Mouse (Mus musculus) heart, embryonic 14.5 days (tissue): ENCODE measurements around the gene Traf4. TPM values are rescaled to one million over a fixed set of nuclear protein-coding genes. Genes with fewer than 3 reads are reported as not detected.

Experiments
- ATAC-seq: fragments of 200-750 bp; cut with Nextera tagmentation; 2 replicates; pipeline ENCODE4 v1.8.0; 2017; ENCODE audit warnings: low read depth, moderate TSS enrichment; ENCODE audit not compliant: insufficient number of reproducible peaks, insufficient read depth, low FRiP score
- H3K27ac ChIP-seq, 2 experiments: fragments of 200-500 bp in 1 of 2; fragments of 300-500 bp in 1 of 2; sonication (generic) in 1 of 2; replicated peaks in 1 of 2; 2 replicates each; pipeline ENCODE4 v1.5.1; 2012 to 2014; ENCODE audit warnings: low read depth in 2 of 2, low read length in 2 of 2, control low read depth in 1 of 2, mild to moderate bottlenecking in 1 of 2, mixed read lengths in 1 of 2; ENCODE audit not compliant: control insufficient read depth in 1 of 2, insufficient read depth in 1 of 2
- H3K27me3 ChIP-seq: fragments of 300-500 bp; sonication (generic); 2 replicates; pipeline ENCODE4 v1.6.1; 2014; ENCODE audit warnings: mild to moderate bottlenecking, low read length, control low read depth; ENCODE audit not compliant: control insufficient read depth, insufficient read depth
- H3K36me3 ChIP-seq: fragments of 300-500 bp; sonication (generic); 2 replicates; pipeline ENCODE4 v1.6.1; 2014; ENCODE audit warnings: mild to moderate bottlenecking, control low read depth, low read length, mixed read lengths; ENCODE audit not compliant: control insufficient read depth, insufficient read depth
- H3K4me1 ChIP-seq, 2 experiments: fragments of 200-500 bp in 1 of 2; fragments of 300-500 bp in 1 of 2; sonication (generic) in 1 of 2; 2 replicates each; pipeline ENCODE4 v1.6.1; 2012 to 2014; ENCODE audit warnings: low read length in 2 of 2, control low read depth in 1 of 2, mixed read lengths in 1 of 2; ENCODE audit not compliant: control insufficient read depth in 2 of 2, insufficient read depth in 2 of 2
- H3K4me2 ChIP-seq: fragments of 300-500 bp; sonication (generic); 2 replicates; pipeline ENCODE4 v1.6.1; 2014; ENCODE audit warnings: mild to moderate bottlenecking, low read length
- H3K4me3 ChIP-seq, 2 experiments: fragments of 200-500 bp in 1 of 2; fragments of 300-500 bp in 1 of 2; sonication (generic) in 1 of 2; 2 replicates each; pipeline ENCODE4 v1.5.1; 2012 to 2014; ENCODE audit warnings: low read length in 2 of 2, mild to moderate bottlenecking in 2 of 2, control low read depth in 1 of 2, low read depth in 1 of 2, moderate library complexity in 1 of 2; ENCODE audit not compliant: control insufficient read depth in 1 of 2, insufficient read depth in 1 of 2
- H3K9ac ChIP-seq: fragments of 300-500 bp; sonication (generic); 2 replicates; pipeline ENCODE4 v1.6.1; 2014; ENCODE audit warnings: mild to moderate bottlenecking, low read length
- H3K9me3 ChIP-seq: fragments of 300-500 bp; sonication (generic); 2 replicates; pipeline ENCODE4 v1.6.1; 2016; ENCODE audit warnings: low read length, control low read depth; ENCODE audit not compliant: control insufficient read depth
- WGBS: fragments of 180-500 bp; shearing (Covaris S2); extraction: QIAGEN DNeasy Blood & Tissue Kit; methylation state at CpG from one replicate; pipeline ENCODE4 v1.1.7; 2014; 5-methylcytosine and 5-hydroxymethylcytosine counted together
- polyA plus RNA-seq: library from polyadenylated mRNA; unstranded; fragments of >200 nt; fragmentation: Nextera tagmentation; extraction: Ambion mirVana; gene quantifications from 2 replicates; pipeline ENCODE4 v1.2.1, GENCODE M21; 2014

The Traf4 gene
- polyA plus RNA-seq, 1 experiment from 2014 or later: 25.6 TPM

GRCm38 (mm10) chr11:78155674-78156073 lies 9.7 kb downstream of the Traf4 start:
- Histone ChIP-seq H3K27ac (no peak overlapping the region), H3K4me1 (peaks cover 0 to 8% of the 10 kb centered on the region in 2 experiments; a peak in 2 of 4 replicates), H3K4me2 (no peak overlapping the region), H3K9me3 (no peaks in the 10 kb centered on the region), H3K4me3 (no peak overlapping the region), H3K9ac (no peak overlapping the region), H3K27me3 (no peaks in the 10 kb centered on the region), H3K36me3 (peaks cover 98% of the 10 kb centered on the region)
- 84% methylated on average over 5 of the region's 5 CpGs for WGBS
- ATAC-seq: no peak

- ATAC-seq: no peak
- H3K27ac ChIP-seq: no peak overlapping the region
- H3K27me3 ChIP-seq: no peaks in the 10 kb centered on the region
- no peaks in the 10 kb centered on the region for H3K9me3 ChIP-seq
- peaks cover 97% of the 10 kb centered on the region for H3K36me3 ChIP-seq
- no peak overlapping the region for H3K9ac ChIP-seq
- H3K4me1 ChIP-seq: peaks cover 0 to 8% of the 10 kb centered on the region in 2 experiments; a peak in 2 of 4 replicates
- 87% methylated on average over 13 of the region's 13 CpGs for WGBS
- no peak overlapping the region for H3K4me2 ChIP-seq
- no peak overlapping the region for H3K4me3 ChIP-seq
Measured at GRCm38 (mm10) chr11:78153778-78154177, 11.6 kb downstream of the Traf4 start.

GRCm38 (mm10) chr11:78152299-78153231 lies 12.8 kb downstream of the Traf4 start:
- peaks cover 97% of the 10 kb centered on the region for H3K36me3 ChIP-seq
- no peak for ATAC-seq
- no peaks in the 10 kb centered on the region for H3K27me3 ChIP-seq
- H3K9ac ChIP-seq: no peak overlapping the region
- H3K4me2 ChIP-seq: no peak overlapping the region
- peaks cover 0 to 8% of the 10 kb centered on the region in 2 experiments; a peak in 2 of 4 replicates for H3K4me1 ChIP-seq
- no peak overlapping the region for H3K4me3 ChIP-seq
- H3K27ac ChIP-seq: peak overlapping the region; percentile 12 to 53; a peak in 2 of 4 replicates
- WGBS: 71% methylated on average over 9 of the region's 9 CpGs
- no peaks in the 10 kb centered on the region for H3K9me3 ChIP-seq

- WGBS: 29% methylated on average over 1 of the region's 1 CpGs
Measured at GRCm38 (mm10) chr11:78151161-78151560, 14.2 kb downstream of the Traf4 start.

GRCm38 (mm10) chr11:78146707-78147543 lies 18.5 kb downstream of the Traf4 start:
- Histone ChIP-seq H3K4me1 (peaks cover 0 to under 1% of the 10 kb centered on the region in 2 experiments; a peak in 1 of 4 replicates), H3K9ac (no peak overlapping the region), H3K9me3 (no peaks in the 10 kb centered on the region), H3K27me3 (no peaks in the 10 kb centered on the region), H3K27ac (no peak overlapping the region), H3K4me2 (no peak overlapping the region), H3K4me3 (no peak overlapping the region), H3K36me3 (peaks cover 87% of the 10 kb centered on the region)
- WGBS: 92% methylated on average over 6 of the region's 6 CpGs
- no peak for ATAC-seq

More at GRCm38 (mm10) chr11:78151161-78151560, 14.2 kb downstream of the Traf4 start:
- Histone ChIP-seq H3K9me3 (no peaks in the 10 kb centered on the region), H3K4me1 (peaks cover 0 to 8% of the 10 kb centered on the region in 2 experiments; a peak in 2 of 4 replicates), H3K27me3 (no peaks in the 10 kb centered on the region), H3K9ac (no peak overlapping the region), H3K27ac (no peak overlapping the region), H3K4me2 (no peak overlapping the region), H3K36me3 (peaks cover 95% of the 10 kb centered on the region), H3K4me3 (no peak overlapping the region)
- ATAC-seq: no peak

GRCm38 (mm10) chr11:78146168-78146567 lies 19.2 kb downstream of the Traf4 start:
- no peak overlapping the region for H3K4me2 ChIP-seq
- H3K27ac ChIP-seq: no peak overlapping the region
- ATAC-seq: no peak
- H3K36me3 ChIP-seq: peaks cover 80% of the 10 kb centered on the region
- H3K4me3 ChIP-seq: no peak overlapping the region
- H3K9me3 ChIP-seq: no peaks in the 10 kb centered on the region
- 93% methylated on average over 5 of the region's 5 CpGs for WGBS
- peaks cover 0 to 3% of the 10 kb centered on the region in 2 experiments; a peak in 1 of 4 replicates for H3K4me1 ChIP-seq
- no peak overlapping the region for H3K9ac ChIP-seq
- no peaks in the 10 kb centered on the region for H3K27me3 ChIP-seq

- ATAC-seq: no peak
- Histone ChIP-seq H3K36me3 (peaks cover 56% of the 10 kb centered on the region), H3K4me3 (no peak overlapping the region), H3K9ac (no peak overlapping the region), H3K27me3 (no peaks in the 10 kb centered on the region), H3K27ac (no peak overlapping the region), H3K4me1 (peaks cover 0 to 16% of the 10 kb centered on the region in 2 experiments; a peak in 2 of 4 replicates), H3K9me3 (no peaks in the 10 kb centered on the region), H3K4me2 (no peak overlapping the region)
- 93% methylated on average over 2 of the region's 2 CpGs for WGBS
Measured at GRCm38 (mm10) chr11:78143520-78143919, 21.9 kb downstream of the Traf4 start.
